Mouse (Mus musculus) B cell, adult 2 months (primary cell): Measurements from ENCODE around the gene Ankrd23.

ENCODE experiments used
- DNase-seq, 2 experiments: peaks; one replicate each; pipeline ENCODE4 v3.0.0; 2022

Gene Ankrd23

DNA sequence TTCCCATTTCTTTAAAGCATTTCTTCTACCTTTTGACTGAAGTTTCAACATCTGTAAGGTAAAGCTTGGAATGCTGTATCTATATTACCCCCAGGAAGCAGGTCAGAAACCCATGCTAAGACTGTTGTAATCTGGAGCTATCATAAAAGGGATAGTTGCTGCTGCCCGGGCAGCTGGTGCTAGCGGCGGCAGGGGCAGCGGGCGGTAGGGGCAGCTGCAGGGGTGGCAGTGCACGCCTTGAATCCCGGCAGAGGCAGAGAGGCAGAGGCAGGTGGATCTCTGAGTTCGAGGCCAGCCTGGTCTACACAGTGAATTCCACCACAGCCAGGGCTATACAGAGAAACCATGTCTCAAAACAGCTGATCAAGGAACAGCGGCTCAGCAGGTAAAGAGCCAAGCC lies 6.2 kb upstream of the Ankrd23 start:
- DNase-seq = no peak

DNA sequence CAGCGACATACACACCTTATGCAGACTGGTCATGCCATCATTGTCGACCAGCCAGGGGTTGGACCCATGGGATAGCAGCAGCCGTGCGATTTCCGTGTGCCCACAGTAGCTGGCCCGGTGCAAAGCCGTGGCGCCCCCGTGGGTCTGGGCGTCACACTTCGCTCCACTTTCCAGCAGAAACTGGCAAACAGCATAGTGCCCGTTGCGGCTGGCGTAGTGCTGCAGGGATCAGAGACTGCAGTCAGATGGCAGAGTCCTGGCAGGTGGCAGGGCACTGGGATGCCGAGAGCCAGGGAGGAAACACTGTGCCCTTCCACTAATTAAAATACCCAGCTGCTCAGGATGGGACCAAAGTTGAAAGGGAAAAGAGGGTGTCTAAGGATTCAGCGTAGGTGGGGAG lies 5.2 kb upstream of the Ankrd23 start:
- no peak for DNase-seq

DNA sequence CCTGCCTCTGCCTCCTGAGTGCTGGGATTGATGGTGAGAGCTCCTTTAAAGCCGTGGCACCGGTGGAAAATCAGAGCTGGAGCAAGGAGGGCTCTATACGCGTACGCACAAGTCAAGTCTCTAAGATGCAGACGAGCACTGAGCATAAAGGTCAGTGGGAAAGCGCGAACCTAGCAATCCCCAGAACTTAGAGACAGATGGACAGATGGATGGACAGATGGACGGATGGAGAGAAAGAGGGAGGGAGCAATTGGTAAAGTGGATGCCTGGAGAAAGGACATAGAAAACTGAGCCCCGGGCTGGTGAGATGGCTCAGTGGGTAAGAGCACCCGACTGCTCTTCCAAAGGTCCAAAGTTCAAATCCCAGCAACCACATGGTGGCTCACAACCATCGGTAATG lies 4.1 kb upstream of the Ankrd23 start:
- DNase-seq = no peak

DNA sequence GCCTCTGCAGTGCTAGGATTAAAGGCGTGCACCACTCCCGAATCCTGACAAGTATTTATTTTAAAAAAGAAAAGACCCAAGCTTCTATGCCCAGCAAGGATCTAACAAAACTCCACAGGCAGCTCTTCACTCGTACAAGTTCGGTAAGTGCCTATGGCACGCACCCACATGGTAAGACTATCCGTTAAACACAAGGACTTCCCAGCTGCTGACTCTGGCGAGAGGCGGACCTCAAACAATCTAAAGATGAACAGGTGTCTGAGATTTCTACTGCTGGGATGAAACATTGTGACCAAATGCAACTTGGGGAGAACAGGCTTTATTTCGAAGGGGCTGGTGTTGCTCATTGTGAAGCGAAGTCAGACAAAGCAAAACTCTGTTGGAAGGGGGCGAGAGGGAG lies 3.4 kb upstream of the Ankrd23 start:
- no peak for DNase-seq

DNA sequence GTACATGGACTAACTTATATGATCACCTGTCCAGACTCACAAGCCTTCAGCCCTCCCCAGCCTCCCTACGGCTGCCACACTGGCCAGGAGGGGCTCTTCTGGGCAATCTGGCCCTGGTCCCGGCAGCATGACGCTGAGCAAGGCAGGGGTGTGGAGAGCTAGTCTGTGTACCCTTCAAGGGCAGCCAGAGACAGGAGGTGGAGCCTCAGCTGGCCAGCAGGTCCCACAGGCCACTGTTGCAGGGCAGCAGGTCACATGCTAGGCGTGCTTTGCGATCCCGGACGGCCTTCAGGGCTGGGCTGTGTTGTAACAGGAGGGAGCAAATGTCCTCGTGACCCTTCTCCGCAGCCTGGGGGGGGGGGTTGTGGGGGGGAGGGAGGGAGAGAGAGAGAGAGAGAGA lies 2.5 kb upstream of the Ankrd23 start, which contains the start of gene Gm42417:
Gene Gm42417, minus strand, starts transcription at position 244 of the 400 bp plus-strand sequence.
- DNase-seq = no peak

DNA sequence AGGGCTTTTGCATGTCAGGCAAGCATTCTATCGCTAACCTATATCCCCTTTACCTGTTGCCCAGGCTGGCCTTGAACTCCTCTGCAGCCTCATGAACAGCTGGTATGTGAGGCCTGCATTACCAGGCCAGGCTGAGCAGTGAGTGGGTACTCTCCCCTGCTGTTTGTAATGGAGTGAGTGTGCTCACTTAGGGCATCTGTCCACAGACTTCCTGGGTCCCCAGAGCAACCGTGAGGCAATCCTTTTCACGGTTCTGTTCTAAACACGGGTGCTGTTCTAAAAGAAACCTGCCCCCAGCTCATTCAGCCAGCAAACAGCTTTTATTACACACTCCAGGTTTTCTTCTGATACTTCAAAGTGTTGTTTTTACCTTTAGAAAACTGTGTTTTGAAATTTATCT lies 2.0 kb upstream of the Ankrd23 start:
- DNase-seq = no peak

DNA sequence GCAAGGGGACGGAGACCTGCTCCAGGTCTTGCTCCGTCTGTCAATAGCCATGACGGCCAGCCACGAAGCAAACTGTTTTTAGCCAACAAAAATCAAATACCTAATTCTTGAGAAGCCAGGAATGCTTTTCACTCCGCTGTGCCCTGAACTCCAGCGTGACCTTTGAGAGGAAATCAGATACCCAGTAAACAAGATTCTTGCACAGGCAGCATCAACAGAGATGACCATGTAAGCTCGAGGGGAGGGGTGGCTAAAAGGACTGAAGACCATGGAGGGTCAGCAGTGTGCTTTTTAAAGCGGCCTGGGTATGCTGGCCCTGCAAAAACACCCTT lies 320 bp downstream of the Ankrd23 start:
- no peak for DNase-seq

DNA sequence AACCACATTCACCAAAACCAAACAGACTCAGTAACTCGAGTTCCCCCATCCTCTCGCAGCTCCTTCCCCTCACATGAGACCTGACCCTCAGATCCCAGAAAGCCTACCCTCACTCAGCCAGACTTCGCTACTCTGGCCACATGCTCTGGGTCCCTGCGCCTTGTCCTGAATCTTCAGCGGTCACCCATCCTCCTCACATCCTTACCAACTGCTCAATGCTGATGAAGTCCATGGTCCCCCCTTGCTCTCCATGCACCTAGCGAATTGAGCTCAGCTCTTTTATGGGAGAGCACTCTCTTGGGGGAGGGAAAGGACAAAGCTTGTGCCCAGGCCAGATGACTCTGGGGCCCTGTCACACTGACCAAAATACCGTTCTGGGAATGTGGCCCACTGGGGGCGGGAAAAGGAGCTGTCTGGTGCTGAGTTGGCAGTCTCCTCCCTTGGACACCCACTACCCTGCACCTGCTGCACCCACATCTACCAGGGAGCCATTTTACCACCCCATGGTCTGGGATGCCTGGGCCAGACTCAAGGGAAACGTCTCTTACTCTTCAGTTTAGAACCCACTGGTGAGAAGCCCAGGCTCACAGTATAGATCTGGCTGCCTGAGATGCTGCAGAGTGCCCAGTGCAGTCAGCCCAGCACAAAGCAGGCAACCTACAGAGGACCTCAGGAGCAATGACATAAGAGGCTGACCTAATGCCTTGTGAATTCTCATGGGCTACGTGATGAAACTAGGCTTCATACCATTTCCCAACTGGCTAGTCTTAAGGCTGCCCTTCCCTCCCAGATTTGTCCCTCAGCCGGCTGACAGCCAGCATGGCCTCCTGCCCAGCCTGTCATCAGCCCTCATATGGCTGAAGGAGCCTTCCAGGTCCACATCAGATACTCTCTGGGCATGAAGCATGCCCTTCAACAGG lies 946 bp downstream of the Ankrd23 start:
- no peak for DNase-seq

DNA sequence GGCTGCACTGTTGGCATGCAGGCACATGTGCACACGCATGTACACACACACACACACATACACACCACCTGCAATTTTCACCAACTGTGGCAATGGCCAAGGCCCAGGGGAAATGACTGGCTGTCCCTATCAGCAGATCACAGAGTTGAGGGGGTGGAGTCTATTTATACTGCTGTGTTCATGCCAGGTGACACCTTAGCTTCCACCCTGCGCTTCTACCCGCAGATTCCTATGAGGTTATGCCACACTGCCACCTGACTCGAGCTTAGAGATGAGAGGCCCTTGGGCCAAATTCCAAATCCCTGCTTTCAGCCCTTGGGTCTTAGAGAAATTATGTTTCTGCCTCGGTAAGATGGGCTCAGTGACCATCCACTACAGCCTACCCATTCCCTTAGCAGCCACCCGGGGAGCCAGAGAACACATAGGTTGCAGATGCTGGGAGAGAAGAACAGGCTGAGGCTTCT lies 2.1 kb downstream of the Ankrd23 start:
- no peak for DNase-seq

DNA sequence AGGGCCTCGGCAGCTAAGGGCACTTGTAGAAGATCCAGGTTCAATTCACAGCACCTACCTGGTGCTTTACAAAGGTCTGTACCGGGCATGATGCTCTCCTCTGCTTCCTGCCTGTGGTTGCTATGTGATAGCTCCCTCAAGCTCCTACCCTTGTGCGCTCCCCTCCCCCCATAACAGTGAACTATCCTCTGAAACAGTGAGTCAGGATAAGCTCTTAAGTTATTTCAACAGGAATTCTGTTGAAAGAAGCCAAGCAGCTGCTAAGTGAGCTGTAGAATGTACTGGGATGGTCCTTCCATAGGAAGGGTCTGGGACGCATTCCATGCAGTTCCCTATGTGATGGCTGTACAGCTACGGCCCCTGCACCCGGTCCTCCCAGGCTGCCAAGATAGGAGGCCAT lies 3.1 kb downstream of the Ankrd23 start:
- no peak for DNase-seq

DNA sequence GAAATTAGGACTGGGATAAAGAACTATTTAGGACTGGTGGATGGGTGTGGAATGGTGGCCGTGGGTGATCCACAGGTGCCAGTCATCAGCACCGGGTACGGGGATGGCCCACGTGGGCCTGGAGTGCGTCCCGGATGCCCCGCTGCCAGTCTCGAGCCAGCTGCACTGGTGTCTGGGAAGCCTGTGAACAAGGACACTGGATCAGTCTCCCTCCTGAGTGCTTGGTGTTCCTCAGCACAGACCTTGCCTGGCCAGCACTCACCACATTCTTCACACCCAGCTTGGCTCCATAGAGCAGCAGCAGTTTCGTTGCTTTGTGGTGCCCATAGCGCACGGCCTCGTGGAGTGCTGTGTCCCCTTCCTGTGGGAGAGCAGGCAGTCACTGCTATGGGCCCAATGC lies 5.2 kb downstream of the Ankrd23 start:
- DNase-seq = no peak

DNA sequence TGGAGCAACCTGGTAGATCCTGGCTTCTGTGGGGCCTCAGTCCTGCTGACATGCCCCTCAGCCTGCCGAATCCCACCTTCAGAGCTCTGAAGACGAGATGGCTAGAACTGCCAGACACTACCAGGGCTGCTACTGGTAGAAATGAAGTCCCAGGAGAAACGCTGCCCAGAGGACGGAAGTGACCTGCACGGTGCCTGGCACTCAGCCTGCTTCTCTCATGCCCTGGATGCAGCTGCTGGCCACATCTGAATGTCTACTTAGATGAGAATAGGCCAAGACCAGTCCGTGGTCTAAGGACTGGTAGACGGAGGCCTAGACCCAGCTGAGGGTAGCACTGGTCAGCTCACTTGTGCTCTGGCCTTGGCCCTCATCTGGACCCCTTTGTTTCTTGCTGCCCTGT lies 5.7 kb downstream of the Ankrd23 start:
- DNase-seq = no peak

DNA sequence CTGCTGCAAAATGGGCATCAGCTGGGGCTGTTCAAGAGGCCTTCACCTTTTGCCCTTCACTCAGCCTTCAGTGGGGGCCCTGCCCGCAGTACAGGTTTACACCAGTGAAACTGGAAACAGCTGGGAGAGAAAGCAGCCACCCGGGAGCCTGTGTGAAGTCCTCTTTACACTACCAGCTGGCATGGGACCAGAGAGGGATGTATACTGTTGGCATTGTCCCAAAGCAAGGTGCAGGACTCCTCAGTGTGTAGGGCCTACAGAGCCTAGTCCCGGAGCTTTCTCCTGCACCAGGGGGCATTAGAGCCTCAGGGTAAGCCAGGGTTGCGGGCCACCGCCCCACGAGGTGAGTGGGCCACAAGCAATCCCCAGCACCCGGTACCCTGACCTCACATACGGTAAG lies 6.2 kb downstream of the Ankrd23 start:
- DNase-seq = no peak

DNA sequence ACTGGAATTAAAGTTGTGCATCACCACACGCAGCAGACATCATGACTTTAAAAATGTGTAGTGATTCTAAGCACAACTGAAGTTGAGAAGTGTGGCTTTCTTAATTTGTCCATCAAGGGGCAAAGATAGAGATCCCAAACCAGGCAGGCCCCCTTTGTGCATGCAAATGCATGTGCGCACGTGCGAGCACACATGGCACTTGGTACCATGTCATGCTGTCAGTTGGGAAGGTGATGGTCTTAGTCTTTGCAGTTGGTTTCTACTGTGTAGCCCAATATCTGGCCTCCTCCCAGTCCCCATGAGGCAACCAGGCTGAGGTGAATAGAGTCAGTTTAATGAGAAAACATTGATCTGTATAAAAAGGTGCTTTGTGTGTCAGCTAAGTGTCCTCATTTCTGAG lies 6.8 kb downstream of the Ankrd23 start:
- DNase-seq = no peak

DNA sequence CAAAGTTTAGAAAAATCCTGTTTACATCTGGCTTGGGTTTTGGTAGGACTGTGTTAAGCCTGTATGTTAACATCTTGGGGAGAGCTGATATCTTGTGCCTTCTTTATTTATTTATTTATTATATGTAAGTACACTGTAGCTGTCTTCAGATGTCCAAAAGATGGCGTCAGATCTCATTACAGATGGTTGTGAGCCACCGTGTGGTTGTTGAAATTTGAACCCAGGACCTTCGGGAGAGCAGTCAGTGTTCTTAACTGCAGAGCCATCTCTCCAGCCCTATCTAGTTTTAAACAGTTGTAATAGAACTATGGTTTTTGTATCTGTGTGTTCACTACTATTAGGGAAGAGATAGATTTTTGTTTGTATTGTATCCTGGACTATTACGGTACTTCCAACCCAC lies 7.4 kb downstream of the Ankrd23 start:
- no peak for DNase-seq

DNA sequence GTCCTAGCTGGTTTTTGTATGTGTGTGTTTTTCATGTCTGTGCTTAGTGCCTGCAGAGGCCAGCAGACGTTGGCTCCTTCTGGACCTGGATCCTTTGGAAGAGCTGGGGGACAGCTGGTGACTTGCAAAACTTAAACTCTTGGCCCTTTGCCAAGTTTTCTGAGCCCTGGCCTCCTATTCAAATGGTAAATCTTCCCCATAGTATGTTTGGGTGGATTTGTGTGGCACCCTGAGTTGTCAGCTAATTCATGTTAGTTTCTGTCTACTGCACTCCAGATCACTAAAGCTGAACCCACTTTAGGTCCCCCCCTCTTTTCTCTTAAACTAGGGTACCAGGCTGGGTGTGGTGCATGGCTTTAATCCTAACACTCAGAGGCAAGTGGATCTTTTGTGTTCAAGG lies 8.3 kb downstream of the Ankrd23 start:
- DNase-seq = no peak

DNA sequence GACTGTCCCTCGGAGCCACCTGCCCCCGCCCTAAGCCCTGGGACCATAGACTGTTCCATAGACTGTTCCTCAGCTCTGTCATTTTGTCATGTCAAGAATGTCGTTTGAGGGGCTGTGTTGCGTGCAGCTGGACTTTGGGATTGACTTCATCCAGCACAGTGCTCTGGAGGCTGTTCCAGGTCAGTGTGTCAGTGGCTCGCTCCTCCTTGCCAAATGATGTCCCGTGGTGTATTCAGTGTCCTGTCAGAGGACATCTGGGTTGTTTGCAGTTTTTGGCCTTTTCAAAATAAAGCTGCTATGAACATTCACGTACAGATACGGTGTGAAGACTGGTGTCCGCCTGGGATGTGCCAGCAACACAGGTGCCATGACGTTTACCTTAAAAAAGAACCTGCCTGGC lies 9.8 kb downstream of the Ankrd23 start:
- DNase-seq = no peak

DNA sequence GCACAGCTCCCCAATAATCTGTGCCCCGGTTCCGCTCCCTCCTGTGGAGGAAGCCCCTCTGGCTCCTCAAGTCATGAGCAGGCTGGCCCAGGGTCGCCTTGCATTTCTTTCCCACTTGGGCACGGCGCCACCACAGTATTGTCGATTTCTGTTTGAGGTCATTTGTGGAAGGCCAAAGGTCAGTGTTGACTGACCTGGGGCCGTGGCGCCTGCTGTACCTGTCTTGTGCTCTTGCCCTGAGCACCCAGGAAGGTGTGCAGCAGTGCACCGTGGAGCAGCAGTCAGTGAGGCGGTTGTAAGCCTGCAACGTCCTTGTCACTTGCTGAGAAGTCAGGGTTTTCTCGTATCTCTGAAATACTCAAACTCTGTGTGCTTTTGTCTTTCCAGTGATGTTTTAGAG lies 10.9 kb downstream of the Ankrd23 start:
- no peak for DNase-seq

DNA sequence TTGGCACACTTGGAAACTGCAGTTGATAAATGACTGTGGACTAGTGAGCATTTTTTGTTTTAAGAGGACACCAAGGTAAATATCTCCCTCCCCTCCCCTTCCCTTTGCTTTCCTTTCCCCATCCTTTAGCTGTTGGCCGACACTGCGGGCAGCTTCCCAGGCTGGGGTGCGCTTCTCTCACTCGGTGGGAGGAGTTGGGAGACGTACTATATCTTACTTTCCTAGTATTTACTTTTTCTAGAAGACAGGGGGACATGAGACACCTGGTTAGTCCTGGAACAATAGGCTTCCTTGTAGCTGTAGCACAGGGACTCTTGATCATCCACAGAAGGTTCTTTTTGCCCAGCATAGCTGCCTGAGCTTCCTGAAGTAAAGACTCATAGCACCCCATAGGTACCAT lies 12.6 kb downstream of the Ankrd23 start:
- no peak for DNase-seq

DNA sequence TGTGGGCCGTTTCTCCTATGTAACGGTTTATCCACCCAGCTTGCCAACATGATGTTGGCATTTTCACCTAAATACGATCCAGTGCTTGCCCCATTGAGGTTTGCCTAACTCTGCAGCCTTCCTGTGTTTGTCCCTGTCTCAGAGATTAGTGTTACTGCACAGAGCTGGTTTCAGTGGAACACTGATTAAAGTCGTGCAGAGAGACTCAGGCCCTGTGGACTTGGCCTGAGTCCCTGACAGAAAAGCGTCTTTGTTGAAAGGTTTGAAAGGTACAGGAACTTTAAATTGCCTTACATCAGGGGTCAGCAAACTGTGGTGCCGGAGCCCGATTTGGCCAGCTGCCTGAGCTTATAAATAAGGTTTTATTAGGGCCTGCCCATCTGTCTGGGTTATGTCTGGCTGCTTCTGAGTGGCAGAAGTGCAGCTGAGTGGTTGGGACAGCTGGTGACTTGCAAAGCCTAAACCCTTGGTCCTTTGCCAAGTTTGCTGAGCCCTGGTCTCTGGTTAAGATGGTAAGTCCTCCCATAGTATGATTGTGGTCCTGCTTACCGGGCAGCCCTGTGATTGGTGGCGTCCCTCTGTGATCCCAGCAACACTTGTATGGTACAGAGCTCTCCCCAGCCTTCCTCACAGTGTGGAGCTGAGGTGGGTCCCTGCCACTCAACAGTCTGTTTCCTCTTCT lies 13.2 kb downstream of the Ankrd23 start:
- no peak for DNase-seq

DNA sequence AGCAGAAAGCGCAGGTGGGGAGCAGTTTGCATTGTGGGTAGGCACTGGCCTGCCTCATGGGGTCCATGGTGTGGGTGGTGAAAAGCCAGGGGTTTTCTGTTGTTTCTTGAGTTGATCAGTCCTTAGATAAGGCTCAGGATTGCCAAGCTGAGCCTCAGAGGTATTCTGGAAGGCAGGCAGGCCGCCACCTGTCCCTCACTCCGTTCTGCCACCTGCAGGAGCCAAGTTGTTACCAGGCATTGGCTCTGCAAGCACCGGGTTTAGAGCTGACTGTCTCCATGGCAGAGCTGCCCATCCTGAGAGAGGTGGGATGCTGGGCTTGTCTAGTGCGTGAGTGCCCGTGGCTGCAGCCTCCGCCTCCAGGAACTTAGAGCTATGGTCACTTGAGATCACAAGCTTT lies 14.5 kb downstream of the Ankrd23 start:
- DNase-seq = no peak

DNA sequence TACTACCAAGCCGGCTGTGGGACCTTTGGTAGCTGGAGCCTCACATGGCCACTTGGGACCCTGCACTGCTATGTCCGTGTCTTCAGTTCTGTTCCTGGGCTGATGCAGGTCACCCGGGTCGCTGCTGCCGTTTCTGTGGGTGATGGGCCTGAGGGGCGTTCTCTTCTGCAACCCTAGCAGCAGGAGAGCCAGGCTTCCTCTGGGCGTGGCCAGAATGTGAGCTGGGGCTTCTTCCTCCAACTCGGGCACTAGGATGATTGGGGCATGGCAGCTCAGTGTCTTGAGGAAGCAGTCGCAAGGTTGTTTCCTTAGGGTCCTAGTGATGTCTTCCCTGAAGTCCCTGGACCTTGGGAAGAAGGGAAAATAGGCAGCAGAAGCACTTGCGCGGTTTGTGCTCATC lies 17.1 kb downstream of the Ankrd23 start:
- no peak for DNase-seq

DNA sequence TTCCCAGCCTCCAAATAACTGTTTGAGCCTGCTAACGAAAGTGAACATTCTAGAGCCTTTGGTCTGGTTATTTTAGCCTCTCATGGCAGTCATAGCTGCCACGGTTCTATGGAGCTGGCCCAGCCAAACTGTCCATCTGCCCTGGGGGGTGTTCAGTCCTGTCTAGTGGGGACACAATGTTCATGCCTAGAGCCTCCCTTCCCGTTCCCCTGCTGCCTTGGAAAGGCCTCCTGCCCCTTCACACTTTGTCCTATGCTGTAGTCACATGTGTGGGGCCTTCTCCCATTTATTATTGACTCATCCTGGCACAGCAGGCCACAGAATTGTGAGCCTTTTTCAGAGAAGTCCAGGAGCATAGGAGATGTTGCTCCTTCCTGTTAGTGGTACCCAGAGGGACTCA lies 18.4 kb downstream of the Ankrd23 start:
- no peak for DNase-seq

DNA sequence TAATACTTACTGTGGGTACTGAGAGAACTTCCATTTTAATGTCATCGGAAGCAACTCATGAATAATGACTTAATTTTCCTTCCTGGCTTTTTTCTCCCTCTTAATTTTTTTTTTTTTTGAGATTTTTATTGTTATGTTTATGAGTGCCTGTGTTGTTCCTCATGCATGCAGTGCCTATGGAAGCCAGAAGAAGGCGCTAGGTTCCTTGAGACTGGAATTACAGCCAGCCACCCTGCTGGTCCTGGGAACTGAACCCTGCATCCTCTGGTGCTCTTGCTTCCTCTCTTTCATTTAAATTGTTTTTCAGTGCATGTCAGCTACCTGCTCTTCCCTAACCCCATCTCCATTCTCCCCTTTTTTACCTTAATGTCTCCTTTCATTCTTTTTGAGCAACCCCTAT lies 23.0 kb downstream of the Ankrd23 start:
- no peak for DNase-seq

DNA sequence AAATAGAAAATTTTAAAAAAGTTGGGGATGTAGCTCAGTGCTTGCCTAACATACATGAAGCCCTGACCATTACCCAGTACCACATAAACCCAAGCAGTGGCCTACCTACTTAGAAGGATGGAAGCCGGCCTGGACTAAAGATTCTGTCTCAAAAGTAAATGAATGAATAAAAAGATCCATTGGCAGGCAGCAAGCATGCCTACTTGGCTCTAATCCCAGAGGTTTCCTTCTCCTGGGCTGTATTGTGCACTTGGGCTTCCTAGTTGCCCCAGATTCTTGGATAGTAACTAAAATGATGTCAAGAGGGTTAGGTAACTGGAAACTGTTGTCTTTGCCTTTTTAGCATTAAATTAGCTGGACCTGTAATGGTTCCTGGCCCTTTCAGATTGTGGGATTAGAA lies 23.4 kb downstream of the Ankrd23 start:
- DNase-seq = no peak
